Mouse (Mus musculus) limb, embryonic 11.5 days (tissue): ENCODE data around the gene Ackr4. TPM values are rescaled to one million over a fixed set of nuclear protein-coding genes. Genes with fewer than 3 reads are reported as not detected.

Experiments
- ATAC-seq: fragments of 200-750 bp; cut with Nextera tagmentation; 2 replicates; pipeline ENCODE4 v1.8.0; 2017; ENCODE audit warnings: low read depth; ENCODE audit not compliant: insufficient number of reproducible peaks, low FRiP score, low TSS enrichment
- DNase-seq: peaks from one replicate; pipeline ENCODE4 v3.0.0-alpha.2; 2015; ENCODE audit warnings: low spot score
- H3K27ac ChIP-seq: fragments of 300-500 bp; sonication (generic); replicated peaks from 2 replicates; pipeline ENCODE4 v1.5.1; 2014; ENCODE audit warnings: low read depth, mild to moderate bottlenecking, low read length
- H3K27me3 ChIP-seq: fragments of 300-500 bp; sonication (generic); 2 replicates; pipeline ENCODE4 v1.6.1; 2014; ENCODE audit warnings: mild to moderate bottlenecking, low read length, mixed read lengths; ENCODE audit not compliant: control insufficient read depth, insufficient read depth
- H3K36me3 ChIP-seq: fragments of 300-500 bp; sonication (generic); 2 replicates; pipeline ENCODE4 v1.6.1; 2014; ENCODE audit warnings: mild to moderate bottlenecking, low read length, moderate library complexity, mixed read lengths; ENCODE audit not compliant: control insufficient read depth, insufficient read depth
- H3K4me1 ChIP-seq: fragments of 300-500 bp; sonication (generic); 2 replicates; pipeline ENCODE4 v1.6.1; 2014; ENCODE audit warnings: low read length, mixed read lengths; ENCODE audit not compliant: control insufficient read depth, insufficient read depth
- H3K4me2 ChIP-seq: fragments of 300-500 bp; sonication (generic); 2 replicates; pipeline ENCODE4 v1.6.1; 2014; ENCODE audit warnings: low read depth, mild to moderate bottlenecking, moderate library complexity; ENCODE audit not compliant: severe bottlenecking
- H3K4me3 ChIP-seq: fragments of 300-500 bp; sonication (generic); 2 replicates; pipeline ENCODE4 v1.5.1; 2014; ENCODE audit warnings: low read depth, low read length
- H3K9ac ChIP-seq: fragments of 300-500 bp; sonication (generic); 2 replicates; pipeline ENCODE4 v1.6.1; 2014; ENCODE audit warnings: mild to moderate bottlenecking, low read length
- H3K9me3 ChIP-seq: fragments of 300-500 bp; sonication (generic); 2 replicates; pipeline ENCODE4 v1.6.1; 2016; ENCODE audit warnings: low read length; ENCODE audit not compliant: control insufficient read depth
- WGBS: fragments of 180-500 bp; shearing (Covaris S2); extraction: QIAGEN DNeasy Blood & Tissue Kit; methylation state at CpG from one replicate; pipeline ENCODE4 v1.1.7; 2014; 5-methylcytosine and 5-hydroxymethylcytosine counted together
- polyA plus RNA-seq: library from polyadenylated mRNA; unstranded; fragments of >200 nt; fragmentation: Nextera tagmentation; extraction: Ambion mirVana; gene quantifications from 2 replicates; pipeline ENCODE4 v1.2.1, GENCODE M21; 2014

Ackr4 gene
- polyA plus RNA-seq, 1 experiment from 2014 or later: 0.67 TPM

GRCm38 (mm10) chr9:104034231-104034630, 92.5 kb downstream of the Ackr4 start:
- Histone ChIP-seq H3K9me3 (no peaks in the 10 kb centered on the region), H3K4me2 (no peak overlapping the region), H3K27ac (no peak overlapping the region), H3K27me3 (no peaks in the 10 kb centered on the region), H3K4me3 (no peak overlapping the region), H3K9ac (no peak overlapping the region), H3K4me1 (no peaks in the 10 kb centered on the region), H3K36me3 (no peaks in the 10 kb centered on the region)
- DNase-seq (no peak), ATAC-seq (no peak)
- WGBS: 85% methylated on average over 8 of the region's 8 CpGs

Other genes with a start within 250 kb of the Ackr4 start
- gene Nphp3, start 124.4 kb downstream of the Ackr4 start, polyA plus RNA-seq: 5.5 and 6.1 TPM in 2 replicates
- not detected in 2 replicates for gene Gm28305, start 86.3 kb downstream of the Ackr4 start, polyA plus RNA-seq
- 63.9 and 64.0 TPM in 2 replicates for gene Uba5, start 63.8 kb downstream of the Ackr4 start, polyA plus RNA-seq
- gene Acad11, start 63.6 kb downstream of the Ackr4 start, polyA plus RNA-seq: 10.3 and 11.6 TPM in 2 replicates
- gene Dnajc13, start 136.0 kb upstream of the Ackr4 start, polyA plus RNA-seq: 27.3 and 27.7 TPM in 2 replicates
- 1.7 and 1.9 TPM in 2 replicates for gene Acpp, start 210.8 kb upstream of the Ackr4 start, polyA plus RNA-seq